11 mouse cellular contexts compared by ENCODE assay signal in genomic region chr12:118739103-118739502, GRCm38 (mm10).
"Had no signal": no experiment of that assay in that cellular context is flagged by ENCODE, and none has a peak within 500 bp of the region (broad histone marks: within the 10 kb centered on the region; RNA-seq: fewer than 3 reads in every experiment).

No protein-coding gene starts in this region.

- DNase-seq: retina, postnatal 1 day; right cerebral cortex, adult 18-20 months; right cerebral cortex, postnatal 14 days; right cerebral cortex, postnatal 25 days; spleen, adult 18-20 months; thymus, adult 18-20 months; thymus, adult 2 months; thymus, postnatal 14 days; thymus, postnatal 25 days; thymus, postnatal 36 days; thymus, postnatal 4 days had no signal
